Mouse (Mus musculus) myocyte (in vitro differentiated cells): ENCODE data around the gene Pskh1.

Experiments used
- CEBPB ChIP-seq: IDR thresholded peaks from 2 replicates; pipeline ENCODE4 v1.6.1; 2011; ENCODE audit warnings: mild to moderate bottlenecking, moderate library complexity; ENCODE audit not compliant: poor library complexity, insufficient read depth, severe bottlenecking
- E2F4 ChIP-seq: IDR thresholded peaks from one replicate; pipeline ENCODE4 v1.6.1; 2011; ENCODE audit warnings: mild to moderate bottlenecking, control low read depth, moderate library complexity; ENCODE audit not compliant: insufficient read depth
- MAX ChIP-seq: IDR thresholded peaks from one replicate; pipeline ENCODE4 v1.6.1; 2011; ENCODE audit warnings: low read depth, mild to moderate bottlenecking, control low read depth
- MYOD1 ChIP-seq, 3 experiments: IDR thresholded peaks; one replicate each; pipeline ENCODE4 v1.6.1; 2011; ENCODE audit warnings: control low read depth in 2 of 3, low read depth in 2 of 3, mild to moderate bottlenecking in 2 of 3, moderate library complexity in 1 of 3; ENCODE audit not compliant: insufficient read length in 2 of 3, control insufficient read depth in 1 of 3
- MYOG ChIP-seq, 3 experiments: IDR thresholded peaks; one replicate each; pipeline ENCODE4 v1.6.1; 2011; ENCODE audit warnings: control low read depth in 2 of 3, low read depth in 2 of 3, mild to moderate bottlenecking in 2 of 3; ENCODE audit not compliant: insufficient read length in 2 of 3, control insufficient read depth in 1 of 3, insufficient read depth in 1 of 3
- POLR2A ChIP-seq: IDR thresholded peaks from one replicate; pipeline ENCODE4 v1.6.1; 2011; ENCODE audit warnings: low read depth, mild to moderate bottlenecking, control low read depth, moderate library complexity; ENCODE audit not compliant: insufficient read length
- POLR2AphosphoS2 ChIP-seq: IDR thresholded peaks from one replicate; pipeline ENCODE4 v1.6.1; 2011; ENCODE audit warnings: low read depth, control low read depth; ENCODE audit not compliant: insufficient read length
- REST ChIP-seq: IDR thresholded peaks from one replicate; pipeline ENCODE4 v1.6.1; 2011; ENCODE audit warnings: mild to moderate bottlenecking, control low read depth, moderate library complexity; ENCODE audit not compliant: insufficient read depth, insufficient read length
- SRF ChIP-seq: IDR thresholded peaks from one replicate; pipeline ENCODE4 v1.6.1; 2011; ENCODE audit warnings: low read depth; ENCODE audit not compliant: control insufficient read depth, insufficient read length
- TCF12 ChIP-seq: IDR thresholded peaks from one replicate; pipeline ENCODE4 v1.6.1; 2011; ENCODE audit warnings: mild to moderate bottlenecking, control low read depth; ENCODE audit not compliant: poor library complexity, insufficient read depth, severe bottlenecking
- TCF3 ChIP-seq: IDR thresholded peaks from one replicate; pipeline ENCODE4 v1.6.1; 2011; ENCODE audit warnings: low read depth, control low read depth; ENCODE audit not compliant: insufficient read length
- USF1 ChIP-seq: IDR thresholded peaks from one replicate; pipeline ENCODE4 v1.6.1; 2011; ENCODE audit warnings: low read depth, mild to moderate bottlenecking, control low read depth, moderate library complexity

DNA sequence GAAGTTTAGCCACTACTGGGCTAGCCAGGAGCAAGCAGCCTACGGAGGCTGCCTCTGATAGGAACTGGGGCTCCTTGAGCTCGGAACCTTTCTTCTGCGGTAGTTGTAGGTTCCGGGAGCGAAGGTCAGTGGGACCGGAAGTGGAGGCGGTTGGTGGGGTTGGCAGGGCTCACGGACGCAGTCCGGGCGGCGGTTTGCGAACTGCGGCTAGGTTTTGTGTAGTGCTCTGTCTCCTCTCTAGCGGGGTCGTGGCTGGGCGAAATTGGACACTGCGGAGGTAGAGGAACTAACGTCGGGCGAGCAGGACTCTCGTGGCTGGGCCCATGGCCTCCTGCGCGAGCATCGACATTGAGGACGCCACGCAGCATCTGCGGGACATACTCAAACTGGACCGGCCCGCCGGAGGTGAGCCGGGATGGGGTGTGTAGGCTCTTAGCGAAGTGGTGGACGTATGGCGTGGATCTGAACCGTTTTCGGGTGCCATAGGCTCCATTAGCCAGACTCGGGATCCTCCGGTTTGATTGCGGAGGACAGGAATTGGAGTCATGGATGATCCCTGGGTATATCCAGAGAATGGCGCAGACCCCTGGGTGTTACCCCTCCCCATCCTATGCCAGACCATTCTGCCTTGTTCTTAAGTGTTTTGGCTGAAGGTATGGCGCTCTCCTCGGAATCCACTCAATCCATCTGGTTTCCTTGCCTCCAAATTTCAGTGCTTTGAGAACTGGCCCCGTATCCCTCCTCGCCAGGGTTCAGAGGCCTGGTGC is 19.3 kb upstream of the Pskh1 start, which contains the start of gene Edc4:
- peak; percentile 98 for TF ChIP-seq POLR2A
- TF ChIP-seq USF1 = no peak
- TF ChIP-seq POLR2AphosphoS2 = peak; percentile 99
- TF ChIP-seq TCF3 = no peak
- TF ChIP-seq TCF12 = no peak
- TF ChIP-seq SRF = no peak
- TF ChIP-seq CEBPB = no peak
- no peak for TF ChIP-seq E2F4
- no peak for TF ChIP-seq MYOD1 (IDR thresholded peaks at IDR 0.05; ENCODE audit: control insufficient read depth in 1 of 3, insufficient read length in 2 of 3, low read depth in 2 of 3)
- TF ChIP-seq MAX = no peak
- TF ChIP-seq MYOG (IDR thresholded peaks at IDR 0.05; ENCODE audit: control insufficient read depth in 1 of 3, insufficient read depth in 1 of 3, insufficient read length in 2 of 3, low read depth in 2 of 3) = no peak
- no peak for TF ChIP-seq REST
